8 mouse cellular contexts compared by ENCODE assay signal in the genomic region with DNA sequence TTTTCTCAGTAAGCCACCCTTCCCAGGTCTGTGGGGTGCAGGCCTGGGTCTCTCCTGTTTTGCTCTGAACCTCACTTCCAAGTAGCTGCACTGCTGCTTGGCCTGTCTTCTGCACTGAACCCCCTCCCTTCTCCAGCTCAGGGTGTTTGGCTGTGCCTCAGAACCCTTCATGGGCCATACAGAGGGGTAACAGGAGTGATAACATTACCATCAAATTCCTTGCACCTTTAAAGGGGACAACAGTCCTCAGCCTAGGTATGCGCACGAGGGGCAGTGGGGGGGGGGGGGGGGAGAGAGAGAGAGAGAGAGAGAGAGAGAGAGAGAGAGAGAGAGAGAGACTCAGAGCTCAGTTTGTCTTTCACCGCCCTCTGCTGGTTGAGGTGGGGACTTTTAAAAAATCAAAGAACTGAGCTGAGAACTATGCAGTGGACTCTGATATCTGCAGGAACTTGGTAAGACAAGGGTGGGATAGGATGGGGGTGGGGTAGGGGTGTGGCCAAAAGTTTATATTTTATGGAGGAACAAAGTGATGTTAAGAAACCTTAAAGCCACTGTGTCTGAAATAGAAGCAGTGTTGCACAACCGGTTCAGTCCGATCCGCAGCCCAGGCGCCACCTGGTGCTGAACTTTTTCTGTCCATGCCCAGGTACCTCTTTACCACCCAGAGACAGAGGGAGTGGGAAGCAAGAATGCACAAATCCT.
A peak's percentile ranks its signal among the peaks of the same experiment; 100 is the strongest.
DNase-seq lines count a peak whose midpoint lies in the region; ATAC-seq and TF ChIP-seq lines count a peak whose summit lies in the region.

No protein-coding gene starts in this region.

- no peak overlapping the region for H3K9ac ChIP-seq in forebrain, embryonic 11.5 days (ENCODE audit: low read length)
- 0 out of 2 replicates have a peak overlapping the region, but pooled peaks have one; percentile 5 for H3K9ac ChIP-seq in hindbrain, embryonic 16.5 days (ENCODE audit: low read depth, low read length)
- no peak overlapping the region for H3K9ac ChIP-seq in limb, embryonic 11.5 days (ENCODE audit: low read length)

- H3K4me2 ChIP-seq in forebrain, embryonic 11.5 days (ENCODE audit: low read depth, low read length, severe bottlenecking) = no peak overlapping the region
- H3K4me2 ChIP-seq in hindbrain, embryonic 16.5 days (ENCODE audit: low read length) = no peak overlapping the region
- H3K4me2 ChIP-seq in limb, embryonic 11.5 days (ENCODE audit: low read depth, severe bottlenecking) = no peak overlapping the region

- H3K27ac ChIP-seq in testis, adult 2 months (ENCODE audit: control insufficient read depth, insufficient read depth, low read depth, low read length) = no peak overlapping the region
- no peak overlapping the region for H3K27ac ChIP-seq in forebrain, embryonic 11.5 days (ENCODE audit: low read depth, low read length)
- no peak overlapping the region for H3K27ac ChIP-seq in hindbrain, embryonic 16.5 days (ENCODE audit: low read depth, low read length)
- no peak overlapping the region for H3K27ac ChIP-seq in limb, embryonic 11.5 days (replicated peaks; ENCODE audit: low read depth, low read length)

- H3K27me3 ChIP-seq in testis, adult 2 months (ENCODE audit: control insufficient read depth, insufficient read depth, low read length) = no peaks in the 10 kb centered on the region
- H3K27me3 ChIP-seq in forebrain, embryonic 11.5 days (ENCODE audit: control insufficient read depth, insufficient read depth, low read length) = peaks cover 24% of the 10 kb centered on the region
- H3K27me3 ChIP-seq in hindbrain, embryonic 16.5 days (replicated peaks; ENCODE audit: control insufficient read depth, insufficient read depth, low read length) = no peaks in the 10 kb centered on the region
- H3K27me3 ChIP-seq in limb, embryonic 11.5 days (ENCODE audit: control insufficient read depth, insufficient read depth, low read length) = no peaks in the 10 kb centered on the region

- TF ChIP-seq POLR2A in testis, adult 2 months (IDR thresholded peaks at IDR 0.05; ENCODE audit: control insufficient read depth, low read depth, low read length) = no peak

- peak; percentile 55 for ATAC-seq in forebrain, embryonic 11.5 days (replicated peaks; ENCODE audit: low FRiP score)
- ATAC-seq in hindbrain, embryonic 16.5 days = peak; percentile 70
- ATAC-seq in limb, embryonic 11.5 days (ENCODE audit: insufficient number of reproducible peaks, low FRiP score, low TSS enrichment, low read depth) = peak; percentile 46; the same call in 1 of the 2 replicates
- no peak for ATAC-seq in inflammation-experienced regulatory T-cells, adult 6 months

- H3K4me1 ChIP-seq in testis, adult 2 months (ENCODE audit: control insufficient read depth, insufficient read depth, low read length) = no peaks in the 10 kb centered on the region; the same call in none of the 2 replicates
- H3K4me1 ChIP-seq in forebrain, embryonic 11.5 days (replicated peaks; ENCODE audit: control insufficient read depth, insufficient read depth, low read length) = no peaks in the 10 kb centered on the region; the same call in 1 of the 2 replicates
- H3K4me1 ChIP-seq in hindbrain, embryonic 16.5 days (ENCODE audit: control insufficient read depth, insufficient read depth, low read depth, low read length) = peaks cover 17% of the 10 kb centered on the region
- peaks cover 23% of the 10 kb centered on the region for H3K4me1 ChIP-seq in limb, embryonic 11.5 days (ENCODE audit: control insufficient read depth, insufficient read depth, low read length)

- TF ChIP-seq CTCF in testis, adult 2 months (IDR thresholded peaks at IDR 0.05; ENCODE audit: control insufficient read depth, insufficient read depth, insufficient replicate concordance, low read depth, low read length) = peak; percentile 35; the same call in 1 of the 2 replicates

- no peaks in the 10 kb centered on the region for H3K36me3 ChIP-seq in testis, adult 2 months (ENCODE audit: control insufficient read depth, insufficient read depth, low read length)
- no peaks in the 10 kb centered on the region for H3K36me3 ChIP-seq in forebrain, embryonic 11.5 days (ENCODE audit: control insufficient read depth, insufficient read depth, low read length)
- H3K36me3 ChIP-seq in hindbrain, embryonic 16.5 days (ENCODE audit: control insufficient read depth, insufficient read depth, low read length) = no peaks in the 10 kb centered on the region
- H3K36me3 ChIP-seq in limb, embryonic 11.5 days (ENCODE audit: control insufficient read depth, insufficient read depth, low read length) = no peaks in the 10 kb centered on the region

- no peak for DNase-seq in testis, postnatal 14 days (ENCODE audit: low spot score)
- peak; percentile 74 for DNase-seq in brain, adult 2 months (ENCODE audit: low read depth, low spot score)
- DNase-seq in forebrain, embryonic 11.5 days (ENCODE audit: low spot score) = peak; percentile 68
- peak; percentile 71 for DNase-seq in limb, embryonic 11.5 days (ENCODE audit: low spot score)
- DNase-seq in naive thymus-derived CD4-positive, alpha-beta T cell, adult 2 months (ENCODE audit: low read depth) = peak; percentile 39

- H3K4me3 ChIP-seq in testis, adult 2 months (ENCODE audit: control insufficient read depth, low read depth, low read length) = no peak overlapping the region
- H3K4me3 ChIP-seq in forebrain, embryonic 11.5 days (ENCODE audit: low read depth, low read length) = no peak overlapping the region
- H3K4me3 ChIP-seq in hindbrain, embryonic 16.5 days (ENCODE audit: low read length) = no peak overlapping the region
- no peak overlapping the region for H3K4me3 ChIP-seq in limb, embryonic 11.5 days (ENCODE audit: low read depth, low read length)

- WGBS in forebrain, embryonic 11.5 days = 8% methylated on average over 7 of the region's 7 CpGs
- WGBS in hindbrain, embryonic 16.5 days = 17% methylated on average over 7 of the region's 7 CpGs
- WGBS in limb, embryonic 11.5 days = 17% methylated on average over 7 of the region's 7 CpGs

- H3K9me3 ChIP-seq in forebrain, embryonic 11.5 days (ENCODE audit: control insufficient read depth, low read length) = no peaks in the 10 kb centered on the region
- no peaks in the 10 kb centered on the region for H3K9me3 ChIP-seq in hindbrain, embryonic 16.5 days (ENCODE audit: control insufficient read depth, low read length)
- no peaks in the 10 kb centered on the region for H3K9me3 ChIP-seq in limb, embryonic 11.5 days (ENCODE audit: control insufficient read depth, low read length)
